ENCODE assay signal across 21 mouse cellular contexts in the genomic region with DNA sequence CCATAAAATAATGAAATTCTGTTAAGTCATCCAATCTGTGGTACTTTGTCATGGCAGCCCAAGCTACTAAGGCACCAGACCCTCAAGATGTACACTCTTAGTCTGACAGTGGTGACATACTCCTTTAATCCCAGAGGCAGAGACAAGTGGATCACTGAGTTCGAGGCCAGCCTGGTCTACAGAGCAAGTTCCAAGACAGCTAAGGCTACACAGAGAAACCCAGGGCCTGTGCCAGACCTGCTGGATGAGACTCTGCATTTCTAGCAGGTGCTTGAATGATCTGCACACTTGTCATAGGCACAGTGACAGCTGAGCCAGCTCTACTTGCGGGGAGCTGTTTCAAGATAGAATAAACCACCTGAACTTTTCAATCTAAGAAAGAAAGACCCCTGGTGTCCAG. TPM values are rescaled to one million over a fixed set of nuclear protein-coding genes. Genes with fewer than 3 reads are reported as not detected.
DNase-seq lines count a peak whose midpoint lies in the region; ATAC-seq and TF ChIP-seq lines count a peak whose summit lies in the region.
"Had no signal": no experiment of that assay in that cellular context is flagged by ENCODE, and none has a peak within 500 bp of the region (broad histone marks: within the 10 kb centered on the region; RNA-seq: fewer than 3 reads in every experiment).

No protein-coding gene starts in this region.

- H3K79me2 ChIP-seq in liver, adult 2 months (ENCODE audit: control insufficient read depth, insufficient read depth, low read length), result no peaks in the 10 kb centered on the region

- no peak for TF ChIP-seq CTCF in liver, adult 2 months (IDR thresholded peaks at IDR 0.05; ENCODE audit: low read depth, low read length)
- no peak for TF ChIP-seq CTCF in liver, postnatal 0 days (IDR thresholded peaks at IDR 0.05; ENCODE audit: low read depth)

- H3K4me1 ChIP-seq in heart, embryonic 13.5 days, result peaks cover 32% of the 10 kb centered on the region
- no peaks in the 10 kb centered on the region for H3K4me1 ChIP-seq in liver, adult 2 months (ENCODE audit: control insufficient read depth, insufficient read depth, low read length)
- H3K4me1 ChIP-seq in liver, postnatal 0 days (ENCODE audit: insufficient read depth), result peaks cover 4% of the 10 kb centered on the region; the same call in 1 of the 2 replicates
- H3K4me1 ChIP-seq: embryonic facial prominence, embryonic 10.5 days; forebrain, embryonic 15.5 days; midbrain, embryonic 12.5 days had no signal

- H3K9ac ChIP-seq in heart, embryonic 13.5 days, result no peak overlapping the region
- no peak overlapping the region for H3K9ac ChIP-seq in liver, adult 2 months (ENCODE audit: low read depth, low read length)
- no peak overlapping the region for H3K9ac ChIP-seq in liver, postnatal 0 days (replicated peaks)
- H3K9ac ChIP-seq: forebrain, embryonic 15.5 days; hindbrain, embryonic 14.5 days; midbrain, embryonic 12.5 days had no signal

- peak overlapping the region; percentile 64 for H3K27ac ChIP-seq in heart, embryonic 13.5 days (replicated peaks)
- peak overlapping the region; percentile 36 for H3K27ac ChIP-seq in liver, adult 2 months (replicated peaks; ENCODE audit: insufficient read depth, low read depth, low read length)
- H3K27ac ChIP-seq in liver, postnatal 0 days (ENCODE audit: low read depth), result no peak overlapping the region
- H3K27ac ChIP-seq: embryonic facial prominence, embryonic 10.5 days; forebrain, embryonic 15.5 days; hindbrain, embryonic 14.5 days; left cerebral cortex, adult 2 months; midbrain, embryonic 12.5 days; stomach, postnatal 0 days had no signal

- no peak overlapping the region for H3K4me3 ChIP-seq in heart, embryonic 13.5 days
- H3K4me3 ChIP-seq in liver, adult 2 months (ENCODE audit: insufficient read depth, low read depth, low read length), result no peak overlapping the region
- H3K4me3 ChIP-seq in liver, postnatal 0 days (ENCODE audit: low read depth, low read length), result no peak overlapping the region
- H3K4me3 ChIP-seq: embryonic facial prominence, embryonic 10.5 days; forebrain, embryonic 15.5 days; left cerebral cortex, adult 2 months; midbrain, embryonic 12.5 days had no signal

- TF ChIP-seq EP300 in liver, postnatal 0 days (IDR thresholded peaks at IDR 0.05; ENCODE audit: low read depth), result no peak

- no peak for DNase-seq in heart, adult 8-10 months (ENCODE audit: low spot score)
- DNase-seq in liver, adult 2 months (ENCODE audit: extremely low read depth, low read depth, low spot score), result no peak
- DNase-seq in liver, postnatal 0 days, result no peak
- DNase-seq in thymus, postnatal 0 days (ENCODE audit: low spot score), result peak; percentile 41
- DNase-seq in thymus, postnatal 25 days, result no peak
- DNase-seq in urinary bladder, adult 18-20 months (ENCODE audit: low spot score in 2 of 2), result no peak
- DNase-seq: adrenal gland, adult 8-10 months; cerebellum, adult 11-12 months; cerebellum, postnatal 10 days; gastrocnemius, postnatal 10 days; kidney, adult 8-10 months; kidney, postnatal 10 days; lung, postnatal 10 days had no signal

- no peak for ATAC-seq in heart, embryonic 13.5 days (ENCODE audit: extremely low read depth, insufficient number of reproducible peaks, low FRiP score, low TSS enrichment)
- ATAC-seq in liver, postnatal 0 days, result no peak
- ATAC-seq: activated CD4-positive, CD25-positive, alpha-beta regulatory T cell, adult 4 months; forebrain, embryonic 15.5 days had no signal

- H3K36me3 ChIP-seq in heart, embryonic 13.5 days, result no peaks in the 10 kb centered on the region; the same call in 1 of the 2 replicates
- no peaks in the 10 kb centered on the region for H3K36me3 ChIP-seq in liver, adult 2 months (ENCODE audit: control insufficient read depth, insufficient read depth, low read length)
- no peaks in the 10 kb centered on the region for H3K36me3 ChIP-seq in liver, postnatal 0 days (replicated peaks; ENCODE audit: insufficient read depth, low read length)

- no peak overlapping the region for H3K4me2 ChIP-seq in heart, embryonic 13.5 days
- no peak overlapping the region for H3K4me2 ChIP-seq in liver, postnatal 0 days (ENCODE audit: low read depth, low read length)
- H3K4me2 ChIP-seq: forebrain, embryonic 15.5 days; hindbrain, embryonic 14.5 days; midbrain, embryonic 12.5 days had no signal

- no peaks in the 10 kb centered on the region for H3K9me3 ChIP-seq in heart, embryonic 13.5 days
- no peaks in the 10 kb centered on the region for H3K9me3 ChIP-seq in liver, postnatal 0 days (ENCODE audit: low read length)
- H3K9me3 ChIP-seq: embryonic facial prominence, embryonic 10.5 days; forebrain, embryonic 15.5 days; midbrain, embryonic 12.5 days had no signal

- no peaks in the 10 kb centered on the region for H3K27me3 ChIP-seq in heart, embryonic 13.5 days (replicated peaks)
- H3K27me3 ChIP-seq in liver, adult 2 months (ENCODE audit: control insufficient read depth, insufficient read depth, low read length), result no peaks in the 10 kb centered on the region
- H3K27me3 ChIP-seq in liver, postnatal 0 days (ENCODE audit: insufficient read depth, low read length), result no peaks in the 10 kb centered on the region
- H3K27me3 ChIP-seq: forebrain, embryonic 15.5 days; midbrain, embryonic 12.5 days had no signal

- 53% methylated on average over 2 of the region's 2 CpGs for WGBS in heart, embryonic 13.5 days
- WGBS in liver, adult 2 months, result 82% methylated on average over 2 of the region's 2 CpGs
- 65% methylated on average over 2 of the region's 2 CpGs for WGBS in liver, postnatal 0 days (ENCODE audit: insufficient replicate concordance)

- no peak for TF ChIP-seq POLR2A in liver, adult 2 months (IDR thresholded peaks at IDR 0.05; ENCODE audit: extremely low read depth, insufficient read depth, low read length)

RNA-seq across cellular contexts. Expression of a gene that starts 33.7 kb away (rescaled TPM):
- 8.9 and 9.3 TPM in 2 replicates for polyA plus RNA-seq in heart, embryonic 13.5 days (2015; fragmentation: Nextera tagmentation; extraction: Ambion mirVana)
- total RNA-seq in heart, adult 8-10 months (2022), result 1 to 10 TPM in 2 of 4 experiments, under 1 TPM in 2; 0.86 to 1.7 (median 1.1) TPM
- total RNA-seq in liver, adult 2 months (2014; rRNA removed), result 0.20 and 0.28 TPM in 2 replicates
- 0.49 and 0.55 TPM in 2 replicates for polyA plus RNA-seq in liver, adult 2 months (2012; rRNA removed)
- polyA plus RNA-seq in liver, postnatal 0 days (2015; fragmentation: Nextera tagmentation; extraction: Ambion mirVana), result 0.71 and 0.78 TPM in 2 replicates
- polyA plus RNA-seq in thymus, postnatal 0 days (2015; fragmentation: Nextera tagmentation; extraction: Ambion mirVana), result 15.4 and 17.4 TPM in 2 replicates
